Mouse (Mus musculus) myocyte (in vitro differentiated cells): ENCODE data around the gene Rpl9-ps6.

Experiments
- CEBPB ChIP-seq: IDR thresholded peaks from 2 replicates; pipeline ENCODE4 v1.6.1; 2011; ENCODE audit warnings: mild to moderate bottlenecking, moderate library complexity; ENCODE audit not compliant: poor library complexity, insufficient read depth, severe bottlenecking
- E2F4 ChIP-seq: IDR thresholded peaks from one replicate; pipeline ENCODE4 v1.6.1; 2011; ENCODE audit warnings: mild to moderate bottlenecking, control low read depth, moderate library complexity; ENCODE audit not compliant: insufficient read depth
- MAX ChIP-seq: IDR thresholded peaks from one replicate; pipeline ENCODE4 v1.6.1; 2011; ENCODE audit warnings: low read depth, mild to moderate bottlenecking, control low read depth
- MYOD1 ChIP-seq, 3 experiments: IDR thresholded peaks; one replicate each; pipeline ENCODE4 v1.6.1; 2011; ENCODE audit warnings: control low read depth in 2 of 3, low read depth in 2 of 3, mild to moderate bottlenecking in 2 of 3, moderate library complexity in 1 of 3; ENCODE audit not compliant: insufficient read length in 2 of 3, control insufficient read depth in 1 of 3
- MYOG ChIP-seq, 3 experiments: IDR thresholded peaks; one replicate each; pipeline ENCODE4 v1.6.1; 2011; ENCODE audit warnings: control low read depth in 2 of 3, low read depth in 2 of 3, mild to moderate bottlenecking in 2 of 3; ENCODE audit not compliant: insufficient read length in 2 of 3, control insufficient read depth in 1 of 3, insufficient read depth in 1 of 3
- POLR2A ChIP-seq: IDR thresholded peaks from one replicate; pipeline ENCODE4 v1.6.1; 2011; ENCODE audit warnings: low read depth, mild to moderate bottlenecking, control low read depth, moderate library complexity; ENCODE audit not compliant: insufficient read length
- POLR2AphosphoS2 ChIP-seq: IDR thresholded peaks from one replicate; pipeline ENCODE4 v1.6.1; 2011; ENCODE audit warnings: low read depth, control low read depth; ENCODE audit not compliant: insufficient read length
- REST ChIP-seq: IDR thresholded peaks from one replicate; pipeline ENCODE4 v1.6.1; 2011; ENCODE audit warnings: mild to moderate bottlenecking, control low read depth, moderate library complexity; ENCODE audit not compliant: insufficient read depth, insufficient read length
- SRF ChIP-seq: IDR thresholded peaks from one replicate; pipeline ENCODE4 v1.6.1; 2011; ENCODE audit warnings: low read depth; ENCODE audit not compliant: control insufficient read depth, insufficient read length
- TCF12 ChIP-seq: IDR thresholded peaks from one replicate; pipeline ENCODE4 v1.6.1; 2011; ENCODE audit warnings: mild to moderate bottlenecking, control low read depth; ENCODE audit not compliant: poor library complexity, insufficient read depth, severe bottlenecking
- USF1 ChIP-seq: IDR thresholded peaks from one replicate; pipeline ENCODE4 v1.6.1; 2011; ENCODE audit warnings: low read depth, mild to moderate bottlenecking, control low read depth, moderate library complexity

DNA sequence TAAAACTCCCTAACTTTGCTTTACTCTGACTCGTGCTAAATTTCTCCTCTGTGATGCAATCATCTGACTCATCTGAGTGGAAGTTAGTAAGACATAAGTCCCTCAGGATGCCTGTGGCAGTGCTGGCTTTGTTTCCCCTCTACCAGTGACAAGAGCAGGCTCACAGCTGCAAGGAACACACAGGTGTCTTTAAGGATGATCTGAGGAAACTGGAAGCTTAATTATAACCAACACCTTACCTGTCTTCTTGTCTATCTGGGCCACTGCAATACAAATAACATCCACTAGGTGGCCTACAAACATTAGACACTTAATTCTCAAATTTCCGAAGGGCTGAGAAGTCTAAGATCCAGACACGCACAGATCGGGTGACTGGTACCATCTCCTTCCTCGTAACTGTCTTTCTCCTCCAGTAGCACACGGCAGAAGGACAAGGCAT lies 3.7 kb upstream of the Rpl9-ps6 start:
- no peak for TF ChIP-seq POLR2A
- TF ChIP-seq MYOD1 (IDR thresholded peaks at IDR 0.05; ENCODE audit: control insufficient read depth in 1 of 3, insufficient read length in 2 of 3, low read depth in 2 of 3), result no peak
- no peak for TF ChIP-seq SRF
- no peak for TF ChIP-seq E2F4
- no peak for TF ChIP-seq TCF12
- TF ChIP-seq MAX, result no peak
- no peak for TF ChIP-seq USF1
- TF ChIP-seq CEBPB, result peak; percentile 91
- no peak for TF ChIP-seq POLR2AphosphoS2
- TF ChIP-seq MYOG (IDR thresholded peaks at IDR 0.05; ENCODE audit: control insufficient read depth in 1 of 3, insufficient read depth in 1 of 3, insufficient read length in 2 of 3, low read depth in 2 of 3), result no peak
- TF ChIP-seq REST, result no peak
